Mouse (Mus musculus): ENCODE data around the gene Cd244a.

DNA sequence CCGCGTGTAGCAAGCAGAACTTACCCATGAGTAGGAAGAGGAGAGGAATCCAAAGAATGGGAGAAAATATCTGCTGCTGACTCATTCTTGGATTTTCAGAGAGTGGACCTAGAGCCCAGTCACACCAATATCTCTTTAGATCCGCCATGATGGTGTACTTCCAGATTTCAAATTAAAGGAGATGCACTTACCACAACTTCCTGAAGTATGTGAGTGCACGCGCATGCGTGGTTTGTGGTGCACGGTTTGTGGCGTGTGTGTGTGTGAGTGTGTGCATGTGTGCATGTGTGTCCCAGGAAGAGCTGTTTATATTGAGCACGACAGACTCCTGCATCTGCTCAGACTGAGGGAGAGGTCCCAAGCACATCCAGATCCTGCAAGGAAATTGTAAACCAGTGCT lies 48.2 kb downstream of the Cd244a start, which contains the start of gene Ly9:
- TF ChIP-seq CTCF (IDR thresholded peaks at IDR 0.05; ENCODE audit: low read depth, low read length) (no peak), POLR2A (IDR thresholded peaks at IDR 0.05; ENCODE audit: insufficient read depth, low read length) (no peak)
